15 mouse cellular contexts compared by ENCODE assay signal in genomic region chr11:32634842-32635241, GRCm38 (mm10).
"Had no signal": no experiment of that assay in that cellular context is flagged by ENCODE, and none has a peak within 500 bp of the region (broad histone marks: within the 10 kb centered on the region; RNA-seq: fewer than 3 reads in every experiment).

No protein-coding gene starts in this region.

- H3K27me3 ChIP-seq: kidney, embryonic 15.5 days; megakaryocyte, embryonic 14.5 days; midbrain, embryonic 12.5 days had no signal

- H3K36me3 ChIP-seq: kidney, embryonic 15.5 days; limb, embryonic 10.5 days; midbrain, embryonic 12.5 days had no signal

- H3K4me1 ChIP-seq: kidney, embryonic 15.5 days; midbrain, embryonic 12.5 days had no signal

- H3K4me3 ChIP-seq: kidney, embryonic 15.5 days; limb, embryonic 10.5 days; midbrain, embryonic 12.5 days had no signal

- H3K9me3 ChIP-seq: kidney, embryonic 15.5 days; limb, embryonic 10.5 days; megakaryocyte, embryonic 14.5 days; midbrain, embryonic 12.5 days had no signal

- ATAC-seq: lung, postnatal 0 days; midbrain, embryonic 16.5 days had no signal

- H3K4me2 ChIP-seq: kidney, embryonic 15.5 days; midbrain, embryonic 12.5 days had no signal

- H3K27ac ChIP-seq: kidney, embryonic 15.5 days; limb, embryonic 10.5 days; midbrain, embryonic 12.5 days had no signal

- DNase-seq: kidney, adult 2 months; kidney, postnatal 14 days; lung, adult 2 months; lung, postnatal 4 days; right cerebral cortex, adult 18-20 months; right cerebral cortex, postnatal 4 days; spleen, adult 18-20 months; thymus, adult 18-20 months; thymus, postnatal 14 days had no signal

- H3K9ac ChIP-seq: kidney, embryonic 15.5 days; midbrain, embryonic 12.5 days had no signal
